Mouse (Mus musculus) yolk sac, embryonic 10.5 days (tissue): ENCODE measurements around the gene Isg20l2.
"Not testable (repeated sequence)": the region's sequence is repeated elsewhere in the genome, so short reads cannot be mapped to it uniquely, and the experiment has no call there.

Source experiments
- DNase-seq: peaks from one replicate; pipeline ENCODE4 v3.0.0-alpha.2; 2017; ENCODE audit warnings: low spot score

Gene Isg20l2

DNA sequence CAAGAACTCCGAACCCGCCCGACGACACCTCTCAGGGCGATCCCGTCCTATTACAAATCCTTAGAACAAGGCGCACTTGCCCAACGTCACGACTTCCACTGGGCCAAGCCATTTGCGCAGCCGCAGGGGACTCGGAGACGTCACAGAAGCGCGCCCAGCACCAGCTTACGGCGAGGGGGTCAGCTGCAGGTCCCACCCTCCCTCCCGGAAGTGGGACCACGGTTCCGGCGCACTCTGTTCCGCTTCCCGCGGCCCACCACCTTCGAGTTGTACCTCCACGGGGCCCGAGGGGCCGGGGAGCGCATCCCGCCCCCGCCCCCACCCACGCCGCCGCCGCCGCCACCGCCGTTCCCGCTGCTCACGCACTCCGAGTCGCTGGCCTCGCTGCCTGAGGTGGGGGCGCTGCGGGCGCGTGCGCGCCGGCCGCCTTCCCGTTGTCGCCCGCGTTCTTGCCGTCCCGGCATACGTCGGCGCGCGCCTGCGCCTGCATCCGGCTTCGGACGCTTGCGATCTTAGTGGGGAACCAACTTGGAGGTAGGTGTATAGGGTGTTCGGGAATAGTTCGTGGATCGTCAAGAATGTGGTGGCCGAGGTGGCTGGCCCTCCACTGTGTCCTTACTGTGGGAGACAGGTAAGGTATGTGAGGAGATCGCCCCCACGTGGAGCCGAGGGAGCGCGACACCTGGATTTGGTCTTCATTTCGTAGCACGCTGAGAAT, at the start of gene Isg20l2, which contains the start of gene Rrnad1:
Gene Isg20l2, plus strand, starts transcription at position 237 of the 718 bp plus-strand sequence.
Gene Rrnad1, minus strand, starts transcription at position 640 of the 718 bp plus-strand sequence.
- DNase-seq, result peak; percentile 98

GRCm38 (mm10) chr3:87884291-87884690, 45.8 kb upstream of the Isg20l2 start:
- DNase-seq, result no peak

GRCm38 (mm10) chr3:87884708-87885251, 45.3 kb upstream of the Isg20l2 start:
- peak; percentile 87 for DNase-seq

GRCm38 (mm10) chr3:87885281-87886003, 44.7 kb upstream of the Isg20l2 start, which contains the start of gene Prcc:
Prcc (minus strand) TSS chr3:87885608.
- DNase-seq, result peak; percentile 97

GRCm38 (mm10) chr3:87886004-87886365, 44.1 kb upstream of the Isg20l2 start:
- DNase-seq, result no peak

DNA sequence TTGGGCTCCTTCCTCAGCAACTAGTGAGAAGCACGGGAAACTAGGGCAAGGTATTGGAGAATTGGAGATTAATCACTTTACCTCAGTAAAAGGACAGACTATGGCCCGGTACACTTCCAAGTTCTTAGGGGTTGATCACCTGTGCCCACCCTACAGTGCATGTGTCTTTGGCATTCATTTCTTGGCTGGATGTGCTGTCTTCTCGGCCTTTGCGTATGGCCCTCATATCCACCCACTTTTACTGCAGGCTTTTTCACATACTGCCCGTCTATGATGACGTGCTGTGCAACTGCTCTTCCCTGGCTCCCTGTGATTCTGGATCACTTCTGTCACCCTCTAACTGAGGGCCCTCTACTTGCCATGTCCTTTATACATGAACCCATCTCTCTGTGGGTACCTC, 43.7 kb upstream of the Isg20l2 start:
- no peak for DNase-seq

GRCm38 (mm10) chr3:87887400-87887799, 42.7 kb upstream of the Isg20l2 start:
- not testable (repeated sequence) for DNase-seq

DNA sequence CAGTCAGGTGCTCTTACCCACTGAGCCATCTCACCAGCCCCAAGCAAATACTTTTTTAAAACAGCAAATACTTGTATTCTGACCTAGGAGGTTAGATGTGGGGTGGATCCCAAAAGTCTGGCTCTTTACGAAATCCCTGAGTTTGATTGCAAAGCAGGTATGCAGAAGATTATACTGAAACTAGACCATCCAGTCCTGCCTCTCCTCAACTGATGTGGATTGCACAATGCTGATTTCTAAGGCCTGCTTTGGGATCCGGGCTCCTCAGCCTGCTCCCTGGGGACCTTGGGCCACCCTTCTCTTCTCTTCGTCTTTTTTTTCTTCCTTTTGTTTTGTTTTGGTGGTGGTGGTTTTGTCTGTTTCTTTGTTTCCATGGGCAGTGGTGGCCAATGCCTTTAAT, 38.6 kb upstream of the Isg20l2 start:
- no peak for DNase-seq

DNA sequence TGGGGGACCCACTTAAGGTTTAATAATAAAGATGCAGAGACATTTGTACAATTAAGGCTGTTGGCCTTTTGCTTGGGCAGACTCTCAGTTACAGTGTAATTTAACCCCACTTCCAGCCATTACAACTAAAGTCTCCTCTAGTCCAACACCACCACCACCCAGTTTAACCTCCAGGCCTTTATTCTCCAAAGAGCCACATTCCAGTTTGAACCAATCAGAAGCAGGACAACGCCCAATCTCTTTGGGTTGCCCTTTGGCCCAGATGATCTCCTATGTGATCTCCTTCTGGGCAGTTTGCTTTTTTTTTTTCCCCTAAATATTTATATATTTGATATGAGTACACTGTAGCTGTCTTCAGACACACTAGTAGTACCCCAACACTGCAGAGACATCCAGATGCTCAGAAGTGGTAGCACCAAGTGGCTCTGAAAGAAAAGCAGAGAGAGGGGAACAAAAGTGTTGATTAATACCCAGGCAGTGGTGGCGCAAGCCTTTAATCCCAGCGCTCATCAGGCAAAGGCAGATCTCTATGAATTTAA, 36.7 kb upstream of the Isg20l2 start:
- no peak for DNase-seq

- no peak for DNase-seq
Observed at GRCm38 (mm10) chr3:87899266-87899665, 30.8 kb upstream of the Isg20l2 start.

- DNase-seq, result no peak
Observed at GRCm38 (mm10) chr3:87899776-87900175, 30.3 kb upstream of the Isg20l2 start.

- DNase-seq, result peak; percentile 38
Observed at GRCm38 (mm10) chr3:87901036-87901624, 29.0 kb upstream of the Isg20l2 start.

DNA sequence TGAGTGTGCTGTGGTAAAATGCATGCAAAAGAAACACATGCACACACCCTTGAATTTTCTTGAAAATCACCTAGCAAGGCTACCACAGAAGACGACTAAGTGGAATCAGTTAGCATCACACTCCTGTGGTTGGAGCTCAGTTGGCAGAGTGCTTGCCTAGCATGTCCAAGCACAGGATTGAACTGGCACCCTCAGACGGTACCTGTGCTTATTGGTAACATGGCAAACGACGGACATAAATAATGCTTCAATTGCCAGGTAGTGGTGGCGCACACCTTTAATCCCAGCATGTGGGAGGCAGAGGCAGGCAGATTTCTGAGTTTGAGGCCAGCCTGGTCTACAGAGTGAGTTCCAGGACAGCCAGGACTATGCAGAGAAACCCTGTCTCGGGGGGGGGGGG, 28.2 kb upstream of the Isg20l2 start:
- DNase-seq, result not testable (repeated sequence)

- DNase-seq, result no peak
Observed at GRCm38 (mm10) chr3:87903821-87904220, 26.3 kb upstream of the Isg20l2 start.

- DNase-seq, result peak; percentile 95
Observed at GRCm38 (mm10) chr3:87905880-87906485, 24.1 kb upstream of the Isg20l2 start, which contains the start of gene Hdgf. Hdgf (plus strand) TSS chr3:87906321.

DNA sequence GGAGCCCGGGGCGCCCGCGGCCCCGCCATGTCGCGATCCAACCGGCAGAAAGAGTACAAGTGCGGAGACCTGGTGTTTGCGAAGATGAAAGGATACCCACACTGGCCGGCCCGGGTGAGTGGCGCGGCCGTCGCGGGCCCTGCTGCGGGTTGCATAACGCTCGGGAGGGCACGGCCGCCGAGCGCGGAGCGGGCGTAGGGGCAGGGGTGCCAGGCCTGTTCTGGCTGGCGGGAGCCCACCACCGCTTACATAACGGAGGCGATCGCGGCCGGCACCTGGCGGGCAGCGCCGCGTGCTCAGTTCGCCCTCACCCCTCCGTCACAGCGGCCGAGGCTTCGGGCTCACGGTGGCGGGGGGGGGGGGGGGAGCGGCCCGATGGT, 23.5 kb upstream of the Isg20l2 start:
- peak; percentile 48 for DNase-seq

GRCm38 (mm10) chr3:87906981-87907857, 22.9 kb upstream of the Isg20l2 start:
- DNase-seq, result peak; percentile 74

DNA sequence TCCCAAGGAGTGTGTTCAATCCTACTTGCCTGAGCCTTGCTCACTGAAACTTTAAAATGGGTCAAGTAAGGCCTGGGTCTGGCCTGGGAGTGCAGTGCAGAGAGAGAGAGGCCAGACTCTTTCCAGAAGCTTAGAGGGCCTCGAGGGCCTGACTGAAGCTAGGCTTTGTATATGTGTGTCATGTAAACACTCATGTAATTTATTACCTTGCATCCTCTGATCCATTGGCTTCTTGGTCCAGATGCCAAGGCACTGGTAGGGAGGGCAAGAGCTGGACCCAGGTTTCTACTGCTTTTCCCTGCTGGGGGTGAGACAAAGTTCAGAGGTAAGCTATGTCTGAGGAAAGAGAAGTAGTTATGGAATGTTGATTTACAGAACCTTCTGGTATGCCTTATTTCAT, 22.2 kb upstream of the Isg20l2 start:
- DNase-seq, result no peak

DNA sequence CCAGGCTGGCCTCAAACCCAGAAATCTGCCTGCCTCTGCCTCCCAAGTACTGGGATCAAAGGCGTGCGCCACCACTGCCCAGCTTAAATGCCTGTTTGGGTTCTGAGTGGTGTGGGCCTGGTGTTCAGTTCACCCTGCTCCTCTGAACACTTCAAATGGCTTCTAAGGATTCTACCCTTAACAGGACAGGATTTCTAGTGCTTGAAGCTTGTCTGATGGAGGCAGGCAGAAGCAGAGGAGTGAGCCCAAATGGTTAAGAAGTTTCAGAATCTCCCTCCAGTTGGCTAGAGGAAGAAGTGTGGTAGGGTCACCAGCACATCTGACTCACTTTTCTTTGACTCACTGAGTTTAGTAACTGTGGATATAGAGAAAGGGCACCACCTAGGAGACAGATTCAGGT, 20.7 kb upstream of the Isg20l2 start:
- DNase-seq, result no peak

DNA sequence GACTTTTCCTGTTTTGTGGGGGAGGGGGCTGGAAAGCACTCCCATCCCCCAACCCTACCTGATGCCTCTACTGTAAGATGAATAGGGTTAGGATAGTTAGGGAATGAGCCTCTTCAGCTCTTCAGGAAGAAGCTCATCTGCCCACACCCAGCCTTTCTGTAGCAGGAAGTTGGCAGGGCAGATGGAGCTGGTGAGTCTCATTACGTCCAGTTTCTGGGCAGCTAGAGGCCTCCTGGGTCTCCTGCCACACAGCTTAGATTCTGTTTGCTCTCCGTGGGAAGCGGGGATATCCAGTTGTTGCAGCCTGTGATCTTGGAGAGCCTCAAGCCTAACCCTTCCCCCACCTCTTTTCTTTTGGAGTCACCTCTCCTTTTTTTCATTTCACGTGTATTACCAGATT, 20.2 kb upstream of the Isg20l2 start:
- DNase-seq, result peak; percentile 27

DNA sequence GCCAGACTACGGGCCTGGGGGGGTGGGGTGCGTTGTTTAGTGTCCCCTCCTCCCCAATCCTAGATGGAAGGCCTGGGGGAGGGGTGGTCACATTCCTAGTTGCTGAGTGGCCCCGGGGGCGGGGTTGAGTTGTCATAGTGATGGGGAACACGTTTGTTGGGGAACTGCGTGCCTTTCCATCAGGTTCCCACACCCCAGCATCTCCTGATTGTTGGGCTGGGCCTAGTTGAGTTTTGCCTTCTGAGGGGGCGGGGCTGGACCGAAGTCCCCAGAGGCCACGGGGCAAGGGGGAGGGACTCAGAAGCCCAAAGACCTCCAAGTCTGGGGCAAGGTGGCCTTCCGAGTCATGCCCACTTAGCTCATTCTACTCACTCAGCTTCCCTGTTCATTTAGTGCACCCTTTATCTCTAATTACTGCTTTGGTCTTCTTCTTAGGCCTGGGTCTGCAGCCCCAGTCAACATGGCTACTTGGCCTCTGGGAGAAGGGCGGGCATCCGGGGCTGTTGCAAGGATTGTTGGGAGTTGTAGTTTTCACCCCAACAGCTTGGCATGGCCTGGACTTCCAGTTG, 19.5 kb upstream of the Isg20l2 start:
- DNase-seq, result peak; percentile 95
